Mouse (Mus musculus) ES-Bruce4 (cell line): ENCODE measurements around the gene Tpm4.

Experiments
- CTCF ChIP-seq: IDR thresholded peaks from one replicate; pipeline ENCODE4 v1.8.1; 2011; ENCODE audit warnings: low read depth, low read length
- EP300 ChIP-seq: IDR thresholded peaks from 2 replicates; pipeline ENCODE4 v1.6.1; 2011; ENCODE audit warnings: low read depth, low read length; ENCODE audit not compliant: insufficient read depth

GRCm38 (mm10) chr8:72105165-72105564 is 29.6 kb upstream of the Tpm4 start:
- TF ChIP-seq EP300, result no peak
- peak; percentile 91 for TF ChIP-seq CTCF
